Mouse (Mus musculus) liver, embryonic 13.5 days (tissue): Measurements from ENCODE around the gene Pkdcc. TPM values are rescaled to one million over a fixed set of nuclear protein-coding genes. Genes with fewer than 3 reads are reported as not detected.

Experiments
- ATAC-seq: fragments of 200-750 bp; cut with Nextera tagmentation; 2 replicates; pipeline ENCODE4 v1.8.0; 2017; ENCODE audit warnings: low read depth, mild to moderate bottlenecking, moderate number of reproducible peaks, moderate library complexity
- DNase-seq: peaks from one replicate; pipeline ENCODE4 v3.0.0; 2022
- H3K27ac ChIP-seq: fragments of 300-500 bp; sonication (generic); 2 replicates; pipeline ENCODE4 v1.5.1; 2015; ENCODE audit warnings: moderate library complexity, mild to moderate bottlenecking, inconsistent platforms
- H3K27me3 ChIP-seq: fragments of 300-500 bp; sonication (generic); 2 replicates; pipeline ENCODE4 v1.6.1; 2015; ENCODE audit warnings: mild to moderate bottlenecking, inconsistent platforms
- H3K36me3 ChIP-seq: fragments of 300-500 bp; sonication (generic); 2 replicates; pipeline ENCODE4 v1.6.1; 2015; ENCODE audit warnings: mild to moderate bottlenecking, inconsistent platforms
- H3K4me1 ChIP-seq: fragments of 300-500 bp; sonication (generic); replicated peaks from 2 replicates; pipeline ENCODE4 v1.6.1; 2015; ENCODE audit warnings: inconsistent platforms
- H3K4me2 ChIP-seq: fragments of 300-500 bp; sonication (generic); 2 replicates; pipeline ENCODE4 v1.6.1; 2015; ENCODE audit warnings: inconsistent platforms, mild to moderate bottlenecking, moderate library complexity
- H3K4me3 ChIP-seq: fragments of 300-500 bp; sonication (generic); replicated peaks from 2 replicates; pipeline ENCODE4 v1.5.1; 2015; ENCODE audit warnings: mild to moderate bottlenecking, inconsistent platforms
- H3K9ac ChIP-seq: fragments of 300-500 bp; sonication (generic); 2 replicates; pipeline ENCODE4 v1.6.1; 2015; ENCODE audit warnings: mild to moderate bottlenecking, inconsistent platforms
- H3K9me3 ChIP-seq: fragments of 300-500 bp; sonication (generic); replicated peaks from 2 replicates; pipeline ENCODE4 v1.6.1; 2016; ENCODE audit warnings: inconsistent platforms
- WGBS: fragments of 180-500 bp; shearing (Covaris S2); methylation state at CpG from one replicate; pipeline ENCODE4 v1.1.7; 2015; ENCODE audit not compliant: insufficient replicate concordance; 5-methylcytosine and 5-hydroxymethylcytosine counted together
- polyA plus RNA-seq: library from polyadenylated mRNA; unstranded; fragments of >200 nt; fragmentation: Nextera tagmentation; extraction: Ambion mirVana; gene quantifications from 2 replicates; pipeline ENCODE4 v1.2.1, GENCODE M21; 2015

The Pkdcc gene
- polyA plus RNA-seq, 1 experiment from 2014 or later = 3.5 TPM

- no peak for ATAC-seq
- no peaks in the 10 kb centered on the region for H3K27me3 ChIP-seq
- no peak overlapping the region for H3K9ac ChIP-seq
- no peak overlapping the region for H3K4me2 ChIP-seq
- no peaks in the 10 kb centered on the region for H3K4me1 ChIP-seq
- no peaks in the 10 kb centered on the region for H3K9me3 ChIP-seq
- no peak overlapping the region for H3K27ac ChIP-seq
- H3K36me3 ChIP-seq = no peaks in the 10 kb centered on the region
- DNase-seq = no peak
- H3K4me3 ChIP-seq = no peak overlapping the region
- WGBS = 62% methylated on average over 11 of the region's 11 CpGs
These were observed 27.1 kb upstream of the Pkdcc start for GRCm38 (mm10) chr17:83187751-83188565.

- Histone ChIP-seq H3K9me3 (no peaks in the 10 kb centered on the region), H3K4me3 (no peak overlapping the region), H3K9ac (no peak overlapping the region), H3K4me2 (no peak overlapping the region), H3K36me3 (no peaks in the 10 kb centered on the region), H3K4me1 (no peaks in the 10 kb centered on the region), H3K27ac (no peak overlapping the region), H3K27me3 (no peaks in the 10 kb centered on the region)
- ATAC-seq = no peak
- 48% methylated on average over 9 of the region's 9 CpGs for WGBS
- DNase-seq = no peak
These were observed 24.3 kb upstream of the Pkdcc start for GRCm38 (mm10) chr17:83190810-83191209.

- Histone ChIP-seq H3K4me2 (no peak overlapping the region), H3K9me3 (no peaks in the 10 kb centered on the region), H3K9ac (no peak overlapping the region), H3K36me3 (no peaks in the 10 kb centered on the region), H3K27ac (no peak overlapping the region), H3K4me1 (peaks cover 3% of the 10 kb centered on the region; the same call in 1 of the 2 replicates), H3K4me3 (no peak overlapping the region), H3K27me3 (no peaks in the 10 kb centered on the region)
- WGBS = 59% methylated on average over 4 of the region's 4 CpGs
- no peak for ATAC-seq
- no peak for DNase-seq
These were observed 20.6 kb upstream of the Pkdcc start for GRCm38 (mm10) chr17:83194491-83194890.

- Histone ChIP-seq H3K9me3 (no peaks in the 10 kb centered on the region), H3K4me1 (peaks cover 5% of the 10 kb centered on the region; the same call in 1 of the 2 replicates), H3K9ac (no peak overlapping the region), H3K27ac (peak overlapping the region; percentile 43; the same call in 1 of the 2 replicates), H3K4me2 (no peak overlapping the region), H3K36me3 (no peaks in the 10 kb centered on the region), H3K4me3 (no peak overlapping the region), H3K27me3 (no peaks in the 10 kb centered on the region)
- WGBS = 39% methylated on average over 4 of the region's 4 CpGs
- DNase-seq (no peak), ATAC-seq (0 out of 2 replicates have a peak, but pooled peaks have one; percentile 34)
These were observed 17.6 kb upstream of the Pkdcc start for GRCm38 (mm10) chr17:83197361-83197923.

GRCm38 (mm10) chr17:83200469-83200868, 14.6 kb upstream of the Pkdcc start:
- Histone ChIP-seq H3K27me3 (no peaks in the 10 kb centered on the region), H3K4me1 (peaks cover 5% of the 10 kb centered on the region; the same call in 1 of the 2 replicates), H3K9ac (no peak overlapping the region), H3K36me3 (no peaks in the 10 kb centered on the region), H3K9me3 (no peaks in the 10 kb centered on the region), H3K4me2 (no peak overlapping the region), H3K4me3 (no peak overlapping the region), H3K27ac (no peak overlapping the region)
- no peak for ATAC-seq
- WGBS = 72% methylated on average over 5 of the region's 5 CpGs
- no peak for DNase-seq

GRCm38 (mm10) chr17:83201257-83201656, 13.8 kb upstream of the Pkdcc start:
- no peak overlapping the region for H3K4me3 ChIP-seq

GRCm38 (mm10) chr17:83203692-83204383, 11.3 kb upstream of the Pkdcc start:
- DNase-seq = no peak
- 0 out of 2 replicates have a peak, but pooled peaks cover 2% of the 10 kb centered on the region for H3K4me1 ChIP-seq
- 58% methylated on average over 8 of the region's 8 CpGs for WGBS

More at GRCm38 (mm10) chr17:83201257-83201656, 13.8 kb upstream of the Pkdcc start:
- H3K4me1 ChIP-seq = peaks cover 5% of the 10 kb centered on the region; the same call in 1 of the 2 replicates
- no peak overlapping the region for H3K9ac ChIP-seq
- ATAC-seq (no peak), DNase-seq (no peak)
- WGBS = 49% methylated on average over 6 of the region's 6 CpGs
- H3K36me3 ChIP-seq = no peaks in the 10 kb centered on the region
- H3K27me3 ChIP-seq = no peaks in the 10 kb centered on the region
- no peak overlapping the region for H3K4me2 ChIP-seq
- H3K9me3 ChIP-seq = no peaks in the 10 kb centered on the region
- 0 out of 2 replicates have a peak overlapping the region, but pooled peaks have one; percentile 39 for H3K27ac ChIP-seq

GRCm38 (mm10) chr17:83207296-83207695, 7.8 kb upstream of the Pkdcc start:
- H3K4me2 ChIP-seq = no peak overlapping the region
- H3K27ac ChIP-seq = no peak overlapping the region
- no peaks in the 10 kb centered on the region for H3K36me3 ChIP-seq
- peaks cover 10% of the 10 kb centered on the region; the same call in 1 of the 2 replicates for H3K4me1 ChIP-seq
- DNase-seq (no peak), ATAC-seq (no peak)
- 75% methylated on average over 3 of the region's 3 CpGs for whole genome bisulfite sequencing
- no peaks in the 10 kb centered on the region for H3K27me3 ChIP-seq
- H3K9ac ChIP-seq = no peak overlapping the region
- no peaks in the 10 kb centered on the region for H3K9me3 ChIP-seq
- no peak overlapping the region for H3K4me3 ChIP-seq

More at GRCm38 (mm10) chr17:83203692-83204383, 11.3 kb upstream of the Pkdcc start:
- Histone ChIP-seq H3K9ac (no peak overlapping the region), H3K36me3 (no peaks in the 10 kb centered on the region), H3K27ac (no peak overlapping the region), H3K27me3 (no peaks in the 10 kb centered on the region), H3K4me2 (no peak overlapping the region), H3K4me3 (no peak overlapping the region), H3K9me3 (no peaks in the 10 kb centered on the region)
- no peak for ATAC-seq

- peaks cover 4% of the 10 kb centered on the region for H3K27me3 ChIP-seq
- no peak for DNase-seq
- H3K27ac ChIP-seq = no peak overlapping the region
- no peaks in the 10 kb centered on the region for H3K36me3 ChIP-seq
- H3K9me3 ChIP-seq = no peaks in the 10 kb centered on the region
- H3K4me3 ChIP-seq = no peak overlapping the region
- WGBS = 33% methylated on average over 2 of the region's 2 CpGs
- H3K9ac ChIP-seq = no peak overlapping the region
- no peak for ATAC-seq
- H3K4me2 ChIP-seq = no peak overlapping the region
- H3K4me1 ChIP-seq = peaks cover 16% of the 10 kb centered on the region
These were observed 6.6 kb upstream of the Pkdcc start for GRCm38 (mm10) chr17:83208455-83208854.

GRCm38 (mm10) chr17:83210531-83210930, 4.6 kb upstream of the Pkdcc start:
- Histone ChIP-seq H3K4me2 (no peak overlapping the region), H3K4me3 (no peak overlapping the region), H3K4me1 (peaks cover 21% of the 10 kb centered on the region), H3K9me3 (no peaks in the 10 kb centered on the region), H3K9ac (no peak overlapping the region), H3K27me3 (peaks cover 25% of the 10 kb centered on the region), H3K36me3 (no peaks in the 10 kb centered on the region), H3K27ac (no peak overlapping the region)
- no peak for DNase-seq
- ATAC-seq = no peak
- WGBS = 47% methylated on average over 5 of the region's 5 CpGs

GRCm38 (mm10) chr17:83211196-83211595, 3.9 kb upstream of the Pkdcc start:
- ATAC-seq (no peak), DNase-seq (no peak)
- Histone ChIP-seq H3K27me3 (peaks cover 31% of the 10 kb centered on the region), H3K4me2 (no peak overlapping the region), H3K27ac (no peak overlapping the region), H3K36me3 (no peaks in the 10 kb centered on the region), H3K9me3 (no peaks in the 10 kb centered on the region), H3K4me3 (no peak overlapping the region), H3K9ac (no peak overlapping the region), H3K4me1 (peaks cover 21% of the 10 kb centered on the region)
- 75% methylated on average over 10 of the region's 10 CpGs for WGBS
